13 mouse cellular contexts compared by ENCODE assay signal in the genomic region with DNA sequence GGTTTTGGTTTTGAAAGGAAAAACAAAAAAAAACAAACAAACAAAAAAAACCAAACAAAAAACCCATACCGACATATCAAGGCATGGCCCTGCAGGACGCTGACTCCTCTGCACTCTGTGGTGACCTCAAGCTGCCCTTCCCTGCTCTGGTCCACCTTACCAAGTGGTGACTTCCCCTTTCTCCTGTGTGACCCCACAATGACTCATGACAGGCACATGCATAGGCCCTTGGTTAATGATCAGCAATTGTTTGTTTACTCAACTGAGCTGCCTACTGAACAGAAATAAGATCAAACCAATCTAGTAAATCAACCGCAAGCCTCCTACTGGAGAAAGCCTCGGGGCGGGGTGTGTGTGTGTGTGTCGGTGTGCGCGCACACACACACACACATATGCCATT.
A peak's percentile ranks its signal among the peaks of the same experiment; 100 is the strongest.
DNase-seq lines count a peak whose midpoint lies in the region; ATAC-seq and TF ChIP-seq lines count a peak whose summit lies in the region.
"Had no signal": no experiment of that assay in that cellular context is flagged by ENCODE, and none has a peak within 500 bp of the region (broad histone marks: within the 10 kb centered on the region; RNA-seq: fewer than 3 reads in every experiment).

No protein-coding gene starts in this region.

- intact Hi-C loops in heart, adult 2 months (cut with DNase I), result no loop called here

- no peak overlapping the region for H3K4me3 ChIP-seq in lung, postnatal 0 days (ENCODE audit: low read depth, low read length)
- H3K4me3 ChIP-seq in liver, embryonic 15.5 days (replicated peaks), result no peak overlapping the region
- no peak overlapping the region for H3K4me3 ChIP-seq in stomach, embryonic 16.5 days (replicated peaks; ENCODE audit: low read length)
- no peak overlapping the region for H3K4me3 ChIP-seq in heart, adult 2 months
- H3K4me3 ChIP-seq: embryonic facial prominence, embryonic 10.5 days; forebrain, embryonic 15.5 days; heart, embryonic 12.5 days; limb, embryonic 12.5 days had no signal

- no peaks in the 10 kb centered on the region for H3K79me2 ChIP-seq in heart, adult 2 months (replicated peaks; ENCODE audit: control insufficient read depth, insufficient read depth, low read length)

- no peak for TF ChIP-seq POLR2A in heart, adult 2 months (IDR thresholded peaks at IDR 0.05; ENCODE audit: insufficient read depth, low read depth, low read length)

- WGBS in lung, postnatal 0 days, result 91% methylated on average over 8 of the region's 8 CpGs
- WGBS in liver, embryonic 15.5 days (ENCODE audit: insufficient replicate concordance), result 59% methylated on average over 8 of the region's 8 CpGs
- 66% methylated on average over 8 of the region's 8 CpGs for WGBS in stomach, embryonic 16.5 days
- WGBS in heart, adult 2 months, result 89% methylated on average over 8 of the region's 8 CpGs

- no peak overlapping the region for H3K27ac ChIP-seq in lung, postnatal 0 days (ENCODE audit: low read length)
- H3K27ac ChIP-seq in liver, embryonic 15.5 days (replicated peaks), result peak overlapping the region; percentile 9; the same call in 1 of the 2 replicates
- H3K27ac ChIP-seq in stomach, embryonic 16.5 days (ENCODE audit: low read length), result no peak overlapping the region
- H3K27ac ChIP-seq in heart, adult 2 months, result no peak overlapping the region
- H3K27ac ChIP-seq: embryonic facial prominence, embryonic 10.5 days; forebrain, embryonic 15.5 days; limb, embryonic 12.5 days had no signal

- H3K9ac ChIP-seq in lung, postnatal 0 days (replicated peaks; ENCODE audit: low read depth), result no peak overlapping the region
- no peak overlapping the region for H3K9ac ChIP-seq in liver, embryonic 15.5 days
- H3K9ac ChIP-seq in stomach, embryonic 16.5 days (ENCODE audit: low read length), result no peak overlapping the region
- no peak overlapping the region for H3K9ac ChIP-seq in heart, adult 2 months (ENCODE audit: low read depth, low read length)
- H3K9ac ChIP-seq: forebrain, embryonic 15.5 days; heart, embryonic 12.5 days; limb, embryonic 12.5 days had no signal

- no peaks in the 10 kb centered on the region for H3K9me3 ChIP-seq in lung, postnatal 0 days (ENCODE audit: low read length)
- no peaks in the 10 kb centered on the region for H3K9me3 ChIP-seq in liver, embryonic 15.5 days (replicated peaks)
- H3K9me3 ChIP-seq in stomach, embryonic 16.5 days (replicated peaks; ENCODE audit: control insufficient read depth, low read length), result no peaks in the 10 kb centered on the region
- H3K9me3 ChIP-seq: embryonic facial prominence, embryonic 10.5 days; forebrain, embryonic 15.5 days; heart, embryonic 12.5 days; limb, embryonic 12.5 days had no signal

- DNase-seq in lung, postnatal 0 days (ENCODE audit: low spot score), result peak; percentile 31
- no peak for DNase-seq in lung, postnatal 10 days
- peak; percentile 84 for DNase-seq in kidney, adult 9 months
- DNase-seq in right cerebral cortex, postnatal 14 days, result no peak
- no peak for DNase-seq in urinary bladder, adult 2 months (ENCODE audit: low spot score)
- no peak for DNase-seq in heart, adult 2 months

- no peak for TF ChIP-seq CTCF in lung, postnatal 0 days (IDR thresholded peaks at IDR 0.05)
- TF ChIP-seq CTCF in heart, adult 2 months (IDR thresholded peaks at IDR 0.05), result no peak

- H3K4me1 ChIP-seq in lung, postnatal 0 days (ENCODE audit: insufficient read depth, low read depth, low read length), result peaks cover 8% of the 10 kb centered on the region; the same call in 1 of the 2 replicates
- H3K4me1 ChIP-seq in liver, embryonic 15.5 days (replicated peaks), result peaks cover 75% of the 10 kb centered on the region
- H3K4me1 ChIP-seq in stomach, embryonic 16.5 days (ENCODE audit: control insufficient read depth, insufficient read depth, low read length), result peaks cover 12% of the 10 kb centered on the region; the same call in 1 of the 2 replicates
- H3K4me1 ChIP-seq in heart, adult 2 months (ENCODE audit: control insufficient read depth, insufficient read depth, low read length), result peaks cover 17% of the 10 kb centered on the region
- H3K4me1 ChIP-seq: forebrain, embryonic 15.5 days had no signal

- no peak for TF ChIP-seq EP300 in lung, postnatal 0 days (IDR thresholded peaks at IDR 0.05)
- TF ChIP-seq EP300 in heart, adult 2 months (IDR thresholded peaks at IDR 0.05; ENCODE audit: insufficient read depth, low read depth, low read length), result no peak

- H3K4me2 ChIP-seq in lung, postnatal 0 days (replicated peaks; ENCODE audit: low read depth, low read length), result no peak overlapping the region
- 0 out of 2 replicates have a peak overlapping the region, but pooled peaks have one; percentile 8 for H3K4me2 ChIP-seq in liver, embryonic 15.5 days
- no peak overlapping the region for H3K4me2 ChIP-seq in stomach, embryonic 16.5 days (ENCODE audit: low read depth, low read length)
- H3K4me2 ChIP-seq: forebrain, embryonic 15.5 days; heart, embryonic 12.5 days; limb, embryonic 12.5 days; midbrain, embryonic 11.5 days had no signal

- 0 out of 2 replicates have a peak, but pooled peaks have one; percentile 26 for ATAC-seq in lung, postnatal 0 days
- ATAC-seq in liver, embryonic 15.5 days (ENCODE audit: insufficient read depth), result no peak
- peak; percentile 38; the same call in 1 of the 2 replicates for ATAC-seq in stomach, embryonic 16.5 days (ENCODE audit: insufficient read depth, low FRiP score)
- ATAC-seq: forebrain, embryonic 15.5 days had no signal

- H3K27me3 ChIP-seq in lung, postnatal 0 days (replicated peaks; ENCODE audit: insufficient read depth, low read length), result no peaks in the 10 kb centered on the region
- H3K27me3 ChIP-seq in liver, embryonic 15.5 days, result no peaks in the 10 kb centered on the region
- no peaks in the 10 kb centered on the region for H3K27me3 ChIP-seq in stomach, embryonic 16.5 days (ENCODE audit: control insufficient read depth, insufficient read depth, low read length)
- no peaks in the 10 kb centered on the region for H3K27me3 ChIP-seq in heart, adult 2 months (ENCODE audit: control insufficient read depth, insufficient read depth, low read length)
- H3K27me3 ChIP-seq: forebrain, embryonic 15.5 days; heart, embryonic 12.5 days; limb, embryonic 12.5 days had no signal

- no peaks in the 10 kb centered on the region for H3K36me3 ChIP-seq in lung, postnatal 0 days (ENCODE audit: insufficient read depth, low read length)
- no peaks in the 10 kb centered on the region for H3K36me3 ChIP-seq in liver, embryonic 15.5 days (replicated peaks)
- no peaks in the 10 kb centered on the region for H3K36me3 ChIP-seq in stomach, embryonic 16.5 days (ENCODE audit: control insufficient read depth, insufficient read depth, low read length)
- H3K36me3 ChIP-seq in heart, adult 2 months (ENCODE audit: control insufficient read depth, insufficient read depth, low read length), result peaks cover 2% of the 10 kb centered on the region
- H3K36me3 ChIP-seq: embryonic facial prominence, embryonic 10.5 days; forebrain, embryonic 15.5 days; heart, embryonic 12.5 days; limb, embryonic 12.5 days had no signal

Comparison
In these comparisons a context has a peak if more than half of its experiments do, and no peak if none do; other contexts are left out.
1. DNase-seq: peak in lung, postnatal 0 days (single experiment) and kidney, adult 9 months (single experiment); none in lung, postnatal 10 days (single experiment), right cerebral cortex, postnatal 14 days (single experiment), urinary bladder, adult 2 months (single experiment) and heart, adult 2 months (0 of 2).